Mouse (Mus musculus): ENCODE results near the gene Cpne5. TPM values are rescaled to one million over a fixed set of nuclear protein-coding genes. Genes with fewer than 3 reads are reported as not detected.

Gene Cpne5
- polyA plus RNA-seq, 1 experiment from 2014 or later = 15.0 TPM

- Histone ChIP-seq H3K4me2 (replicated peaks; ENCODE audit: low read depth, low read length) (no peak overlapping the region), H3K36me3 (ENCODE audit: control insufficient read depth, insufficient read depth, low read length) (no peaks in the 10 kb centered on the region), H3K9me3 (ENCODE audit: control insufficient read depth, low read depth, low read length) (no peaks in the 10 kb centered on the region), H3K4me1 (ENCODE audit: control insufficient read depth, insufficient read depth, low read length) (0 out of 2 replicates have a peak, but pooled peaks cover 2% of the 10 kb centered on the region), H3K4me3 (ENCODE audit: low read depth, low read length) (no peak overlapping the region), H3K9ac (replicated peaks; ENCODE audit: low read depth, low read length) (no peak overlapping the region), H3K27ac (ENCODE audit: low read length) (no peak overlapping the region), H3K27me3 (ENCODE audit: control insufficient read depth, insufficient read depth, low read length) (no peaks in the 10 kb centered on the region)
- 60% methylated on average over 5 of the region's 5 CpGs for WGBS
- no peak for ATAC-seq (ENCODE audit: insufficient number of reproducible peaks, insufficient read depth, low FRiP score, low read depth)
These were observed 108.6 kb downstream of the Cpne5 start for GRCm38 (mm10) chr17:29129341-29129740.

- Histone ChIP-seq H3K27ac (ENCODE audit: low read length) (no peak overlapping the region), H3K27me3 (ENCODE audit: control insufficient read depth, insufficient read depth, low read length) (no peaks in the 10 kb centered on the region), H3K4me2 (replicated peaks; ENCODE audit: low read depth, low read length) (no peak overlapping the region), H3K36me3 (ENCODE audit: control insufficient read depth, insufficient read depth, low read length) (no peaks in the 10 kb centered on the region), H3K9me3 (ENCODE audit: control insufficient read depth, low read depth, low read length) (no peaks in the 10 kb centered on the region), H3K9ac (replicated peaks; ENCODE audit: low read depth, low read length) (no peak overlapping the region), H3K4me3 (ENCODE audit: low read depth, low read length) (no peak overlapping the region), H3K4me1 (ENCODE audit: control insufficient read depth, insufficient read depth, low read length) (peaks cover 8% of the 10 kb centered on the region)
- no peak for ATAC-seq (ENCODE audit: insufficient number of reproducible peaks, insufficient read depth, low FRiP score, low read depth)
- 87% methylated on average over 3 of the region's 3 CpGs for WGBS
These were observed 111.4 kb downstream of the Cpne5 start for GRCm38 (mm10) chr17:29126561-29126960.

- no peaks in the 10 kb centered on the region for H3K36me3 ChIP-seq (ENCODE audit: control insufficient read depth, insufficient read depth, low read length)
- H3K4me3 ChIP-seq (ENCODE audit: low read depth, low read length) = no peak overlapping the region
- no peak overlapping the region for H3K4me2 ChIP-seq (replicated peaks; ENCODE audit: low read depth, low read length)
- H3K9ac ChIP-seq (replicated peaks; ENCODE audit: low read depth, low read length) = no peak overlapping the region
- 28% methylated on average over 6 of the region's 6 CpGs for WGBS
- H3K27me3 ChIP-seq (ENCODE audit: control insufficient read depth, insufficient read depth, low read length) = no peaks in the 10 kb centered on the region
- H3K27ac ChIP-seq (ENCODE audit: low read length) = peak overlapping the region; percentile 39; the same call in 1 of the 2 replicates
- no peaks in the 10 kb centered on the region for H3K9me3 ChIP-seq (ENCODE audit: control insufficient read depth, low read depth, low read length)
- peak; percentile 88 for ATAC-seq (ENCODE audit: insufficient number of reproducible peaks, insufficient read depth, low FRiP score, low read depth)
- H3K4me1 ChIP-seq (ENCODE audit: control insufficient read depth, insufficient read depth, low read length) = peaks cover 8% of the 10 kb centered on the region
These were observed 114.3 kb downstream of the Cpne5 start for GRCm38 (mm10) chr17:29123578-29124174.

GRCm38 (mm10) chr17:29122817-29123216, 115.2 kb downstream of the Cpne5 start:
- 44% methylated on average over 6 of the region's 6 CpGs for WGBS
- Histone ChIP-seq H3K27me3 (ENCODE audit: control insufficient read depth, insufficient read depth, low read length) (no peaks in the 10 kb centered on the region), H3K4me3 (ENCODE audit: low read depth, low read length) (no peak overlapping the region), H3K4me2 (replicated peaks; ENCODE audit: low read depth, low read length) (no peak overlapping the region), H3K9ac (replicated peaks; ENCODE audit: low read depth, low read length) (no peak overlapping the region), H3K4me1 (ENCODE audit: control insufficient read depth, insufficient read depth, low read length) (peaks cover 8% of the 10 kb centered on the region), H3K36me3 (ENCODE audit: control insufficient read depth, insufficient read depth, low read length) (no peaks in the 10 kb centered on the region), H3K27ac (ENCODE audit: low read length) (no peak overlapping the region; the same call in 1 of the 2 replicates), H3K9me3 (ENCODE audit: control insufficient read depth, low read depth, low read length) (no peaks in the 10 kb centered on the region)
- no peak for ATAC-seq (ENCODE audit: insufficient number of reproducible peaks, insufficient read depth, low FRiP score, low read depth)

- Histone ChIP-seq H3K27me3 (ENCODE audit: control insufficient read depth, insufficient read depth, low read length) (no peaks in the 10 kb centered on the region), H3K9ac (replicated peaks; ENCODE audit: low read depth, low read length) (no peak overlapping the region), H3K27ac (ENCODE audit: low read length) (no peak overlapping the region), H3K9me3 (ENCODE audit: control insufficient read depth, low read depth, low read length) (no peaks in the 10 kb centered on the region), H3K36me3 (ENCODE audit: control insufficient read depth, insufficient read depth, low read length) (no peaks in the 10 kb centered on the region), H3K4me2 (replicated peaks; ENCODE audit: low read depth, low read length) (no peak overlapping the region), H3K4me3 (ENCODE audit: low read depth, low read length) (no peak overlapping the region), H3K4me1 (ENCODE audit: control insufficient read depth, insufficient read depth, low read length) (peaks cover 8% of the 10 kb centered on the region)
- 66% methylated on average over 12 of the region's 12 CpGs for WGBS
- no peak for ATAC-seq (ENCODE audit: insufficient number of reproducible peaks, insufficient read depth, low FRiP score, low read depth)
These were observed 117.3 kb downstream of the Cpne5 start for GRCm38 (mm10) chr17:29120666-29121065.

- H3K4me2 ChIP-seq (replicated peaks; ENCODE audit: low read depth, low read length) = no peak overlapping the region
- peaks cover under 1% of the 10 kb centered on the region for H3K4me1 ChIP-seq (ENCODE audit: control insufficient read depth, insufficient read depth, low read length)
- WGBS = 31% methylated on average over 5 of the region's 5 CpGs
- H3K9me3 ChIP-seq (ENCODE audit: control insufficient read depth, low read depth, low read length) = no peaks in the 10 kb centered on the region
- no peak overlapping the region for H3K4me3 ChIP-seq (ENCODE audit: low read depth, low read length)
- no peak for ATAC-seq (ENCODE audit: insufficient number of reproducible peaks, insufficient read depth, low FRiP score, low read depth)
- H3K9ac ChIP-seq (replicated peaks; ENCODE audit: low read depth, low read length) = no peak overlapping the region
- no peaks in the 10 kb centered on the region for H3K36me3 ChIP-seq (ENCODE audit: control insufficient read depth, insufficient read depth, low read length)
- no peaks in the 10 kb centered on the region for H3K27me3 ChIP-seq (ENCODE audit: control insufficient read depth, insufficient read depth, low read length)
- no peak overlapping the region for H3K27ac ChIP-seq (ENCODE audit: low read length)
These were observed 119.9 kb downstream of the Cpne5 start for GRCm38 (mm10) chr17:29118057-29118456.

- no peak for ATAC-seq (ENCODE audit: insufficient number of reproducible peaks, insufficient read depth, low FRiP score, low read depth)
- no peak overlapping the region for H3K4me2 ChIP-seq (replicated peaks; ENCODE audit: low read depth, low read length)
- 55% methylated on average over 8 of the region's 8 CpGs for WGBS
These were observed 120.8 kb downstream of the Cpne5 start for GRCm38 (mm10) chr17:29117006-29117648.

GRCm38 (mm10) chr17:29116023-29116422, 121.9 kb downstream of the Cpne5 start:
- Histone ChIP-seq H3K27ac (ENCODE audit: low read length) (no peak overlapping the region), H3K4me1 (ENCODE audit: control insufficient read depth, insufficient read depth, low read length) (no peaks in the 10 kb centered on the region), H3K9ac (replicated peaks; ENCODE audit: low read depth, low read length) (no peak overlapping the region), H3K27me3 (ENCODE audit: control insufficient read depth, insufficient read depth, low read length) (no peaks in the 10 kb centered on the region), H3K9me3 (ENCODE audit: control insufficient read depth, low read depth, low read length) (no peaks in the 10 kb centered on the region), H3K4me2 (replicated peaks; ENCODE audit: low read depth, low read length) (no peak overlapping the region), H3K4me3 (ENCODE audit: low read depth, low read length) (no peak overlapping the region), H3K36me3 (ENCODE audit: control insufficient read depth, insufficient read depth, low read length) (no peaks in the 10 kb centered on the region)
- ATAC-seq (ENCODE audit: insufficient number of reproducible peaks, insufficient read depth, low FRiP score, low read depth) = no peak
- WGBS = 70% methylated on average over 12 of the region's 12 CpGs

More at GRCm38 (mm10) chr17:29117006-29117648, 120.8 kb downstream of the Cpne5 start:
- Histone ChIP-seq H3K4me3 (ENCODE audit: low read depth, low read length) (no peak overlapping the region), H3K9ac (replicated peaks; ENCODE audit: low read depth, low read length) (no peak overlapping the region), H3K27me3 (ENCODE audit: control insufficient read depth, insufficient read depth, low read length) (no peaks in the 10 kb centered on the region), H3K4me1 (ENCODE audit: control insufficient read depth, insufficient read depth, low read length) (no peaks in the 10 kb centered on the region), H3K9me3 (ENCODE audit: control insufficient read depth, low read depth, low read length) (no peaks in the 10 kb centered on the region), H3K27ac (ENCODE audit: low read length) (no peak overlapping the region), H3K36me3 (ENCODE audit: control insufficient read depth, insufficient read depth, low read length) (no peaks in the 10 kb centered on the region)

Measured in stomach, embryonic 14.5 days (tissue).